Mouse (Mus musculus) liver, embryonic 14.5 days (tissue): ENCODE measurements around the gene Selenow.

Experiments
- CTCF ChIP-seq: IDR thresholded peaks from 2 replicates; pipeline ENCODE4 v1.5.1; 2016; ENCODE audit warnings: antibody characterized with exemption, low read depth, control low read depth
- EP300 ChIP-seq: IDR thresholded peaks from 2 replicates; pipeline ENCODE4 v1.6.1; 2016; ENCODE audit warnings: antibody characterized with exemption, low read depth

DNA sequence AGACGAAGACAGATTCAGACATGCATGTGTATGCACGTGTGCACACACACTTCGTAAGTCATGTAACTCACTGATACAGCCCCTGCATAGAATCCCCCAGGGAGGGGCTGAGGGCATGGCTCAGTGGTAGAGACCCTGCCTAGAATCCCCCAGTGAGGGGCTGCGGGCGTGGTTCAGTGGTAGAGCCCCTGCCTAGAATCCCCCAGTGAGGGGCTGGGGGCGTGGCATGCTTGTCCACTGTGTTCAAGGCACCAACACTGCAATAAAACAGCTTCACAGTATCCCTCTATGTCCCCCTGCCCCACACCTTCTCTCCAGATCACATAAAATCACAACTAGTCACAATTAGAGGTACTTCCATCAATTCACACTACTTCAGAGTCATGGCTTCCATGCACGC, 39.6 kb upstream of the Selenow start:
- TF ChIP-seq EP300 (no peak), CTCF (no peak)
